Mouse (Mus musculus): ENCODE results near the gene Cldn9. TPM values are rescaled to one million over a fixed set of nuclear protein-coding genes. Genes with fewer than 3 reads are reported as not detected.
A peak's percentile ranks its signal among the peaks of the same experiment; 100 is the strongest.

Cldn9 gene
- under 1 TPM in 1 of 2 experiments, not detected in 1; 0.32 TPM for total RNA-seq (2021)

DNA sequence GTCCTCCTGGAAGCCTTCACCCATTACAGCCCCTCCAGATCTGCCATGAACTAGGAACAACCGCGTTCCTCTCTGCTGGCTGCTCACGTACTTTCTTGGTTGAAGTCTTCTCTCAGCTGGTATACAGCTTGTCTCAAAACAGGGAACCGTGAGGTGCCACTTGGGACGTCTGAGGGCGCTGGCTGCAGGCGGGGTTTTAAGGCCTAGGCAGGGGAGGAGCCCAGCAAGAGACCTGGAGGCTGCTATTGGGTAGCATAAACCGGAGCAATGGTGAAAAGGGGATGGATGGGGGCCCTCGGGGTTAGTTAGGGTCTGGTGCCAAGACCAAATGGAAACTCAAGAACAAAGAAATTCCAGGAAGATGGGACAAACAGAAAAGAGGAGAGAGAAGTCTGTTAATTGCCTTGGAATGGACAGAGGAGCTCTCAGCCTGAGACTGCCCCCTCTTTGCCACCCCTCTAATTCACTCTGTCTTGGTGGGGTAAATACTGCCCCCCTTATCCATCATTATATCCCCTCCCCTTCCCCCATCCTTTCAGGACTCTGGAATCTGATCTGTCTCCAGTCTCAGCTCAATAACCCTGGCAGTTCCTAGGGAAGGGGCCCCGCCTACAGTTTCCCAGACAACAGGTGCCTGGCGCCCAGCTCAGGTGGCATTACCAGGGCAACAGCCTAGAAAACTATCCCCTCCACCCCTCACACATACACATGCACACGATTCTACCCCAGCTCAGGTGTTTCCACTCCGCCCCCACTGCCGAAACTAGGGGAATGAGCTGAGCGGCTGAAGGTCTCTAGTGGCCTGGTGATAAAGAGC, at the start of gene Cldn9:
Cldn9 (minus strand) TSS at position 171 of the 817 bp plus-strand sequence.
- DNase-seq: no peak

GRCm38 (mm10) chr17:23730441-23730840, 46.6 kb upstream of the Cldn9 start:
- DNase-seq: no peak
- intact Hi-C loops (cut with DNase I): no loop called here

More for the DNA sequence above, at the start of gene Cldn9:
- intact Hi-C loops (cut with DNase I): no loop called here

GRCm38 (mm10) chr17:23726758-23727142, 42.9 kb upstream of the Cldn9 start:
- DNase-seq: peak; percentile 92
- intact Hi-C loops (cut with DNase I): no loop called here

GRCm38 (mm10) chr17:23725999-23726757, 42.4 kb upstream of the Cldn9 start, which contains the start of gene Pkmyt1:
TSS of gene Pkmyt1 (plus strand) at chr17:23726336.
- peak; percentile 96 for DNase-seq
- intact Hi-C loops (cut with DNase I): no loop called here

- DNase-seq: no peak
- intact Hi-C loops (cut with DNase I): no loop called here
Measured at GRCm38 (mm10) chr17:23725477-23725876, 41.7 kb upstream of the Cldn9 start.

DNA sequence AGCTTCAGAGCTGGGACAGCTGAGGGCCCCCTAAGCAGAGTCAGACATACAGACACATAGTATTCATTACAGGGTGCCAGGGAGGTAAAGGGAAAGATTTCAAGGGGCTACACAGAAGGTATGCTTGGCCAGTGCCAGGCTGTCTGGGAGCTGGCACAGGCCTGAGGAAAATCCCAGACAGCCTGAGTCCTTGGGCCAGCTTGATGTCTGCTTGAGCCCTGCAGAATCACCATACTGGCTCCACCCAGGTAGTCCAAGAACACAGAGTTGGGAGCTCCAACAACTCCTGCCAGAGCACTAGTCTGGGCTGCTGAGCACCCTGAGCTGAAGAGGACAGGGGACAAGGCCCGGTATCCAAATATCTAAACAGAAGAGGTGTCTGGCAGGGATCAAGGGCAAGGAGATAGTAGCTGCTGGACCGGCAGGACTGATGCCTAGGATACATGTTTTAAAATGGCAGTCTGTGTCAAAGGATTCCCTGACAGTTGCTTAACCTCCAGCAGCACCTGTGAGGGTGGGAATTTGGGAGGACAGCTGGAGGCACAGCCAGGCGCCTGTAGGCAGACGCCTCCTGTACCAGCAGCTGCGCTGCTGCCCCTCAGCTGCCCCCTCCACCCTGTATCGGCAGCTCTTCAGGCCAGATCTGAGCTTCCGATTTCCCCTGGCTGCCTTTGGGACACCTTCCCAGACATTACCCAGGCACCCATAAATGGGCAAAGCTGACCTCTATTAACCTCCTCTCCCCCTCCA, 38.7 kb upstream of the Cldn9 start, which contains the start of gene 1520401A03Rik:
1520401A03Rik (minus strand) TSS at position 408 of the 750 bp plus-strand sequence.
- intact Hi-C loops (cut with DNase I): no loop called here
- no peak for DNase-seq

GRCm38 (mm10) chr17:23721886-23722285, 38.1 kb upstream of the Cldn9 start:
- intact Hi-C loops (cut with DNase I): no loop called here

GRCm38 (mm10) chr17:23719455-23719854, 35.6 kb upstream of the Cldn9 start:
- intact Hi-C loops (cut with DNase I): no loop called here
- no peak for DNase-seq

More at GRCm38 (mm10) chr17:23721886-23722285, 38.1 kb upstream of the Cldn9 start:
- DNase-seq: no peak

DNA sequence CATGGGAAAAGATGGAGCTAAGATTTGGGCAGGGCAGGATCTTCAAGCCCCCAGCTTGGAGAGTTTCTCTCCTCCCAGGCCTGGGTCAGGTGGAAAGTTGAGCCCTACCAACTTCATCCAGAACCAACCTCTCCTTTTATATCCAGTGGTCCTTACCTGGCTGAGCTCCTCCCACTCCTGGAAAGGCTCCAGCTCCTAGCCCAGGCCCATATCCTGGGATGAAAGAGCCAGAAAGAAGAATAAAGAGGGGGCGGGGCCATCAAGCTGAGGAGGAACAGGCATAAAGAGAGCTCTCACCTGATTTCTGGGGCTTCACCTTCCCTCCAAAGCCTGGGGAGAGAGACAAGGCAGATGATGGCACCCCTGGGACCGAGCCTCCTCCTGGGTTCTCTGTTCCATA, 33.2 kb upstream of the Cldn9 start:
- DNase-seq: no peak
- intact Hi-C loops (cut with DNase I): no loop called here

- peak; percentile 82 for DNase-seq
- intact Hi-C loops (cut with DNase I): no loop called here
Measured at GRCm38 (mm10) chr17:23706212-23706611, 22.4 kb upstream of the Cldn9 start.

DNA sequence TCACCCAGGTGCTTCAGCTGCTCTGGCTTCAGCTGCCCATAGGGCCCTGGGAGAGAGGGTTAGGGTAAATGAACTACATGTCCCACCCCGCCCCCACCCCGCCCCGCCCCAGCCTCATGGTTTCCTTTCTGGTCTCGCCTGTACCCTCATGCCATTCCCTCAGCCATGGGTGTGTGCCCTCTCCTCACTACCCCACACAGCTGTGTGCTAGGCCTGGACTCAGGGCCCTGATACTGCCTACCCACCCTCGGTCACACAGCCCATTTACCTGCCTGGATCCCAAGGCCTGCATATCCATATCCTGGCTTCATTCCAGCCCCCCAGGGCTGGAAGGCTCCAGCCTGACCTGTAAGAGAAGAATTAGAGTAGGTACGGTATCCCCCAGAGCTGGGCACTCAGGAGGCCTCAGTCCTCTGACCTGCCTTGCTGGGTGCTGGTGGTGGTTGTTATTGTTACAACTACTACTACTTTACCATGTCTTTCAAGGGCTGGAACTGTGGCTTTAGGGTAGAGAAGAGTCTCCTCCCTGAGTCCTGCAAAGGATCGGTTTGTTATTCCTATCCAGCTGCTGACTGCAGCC, 21.8 kb upstream of the Cldn9 start:
- no peak for DNase-seq
- intact Hi-C loops (cut with DNase I): no loop called here

DNA sequence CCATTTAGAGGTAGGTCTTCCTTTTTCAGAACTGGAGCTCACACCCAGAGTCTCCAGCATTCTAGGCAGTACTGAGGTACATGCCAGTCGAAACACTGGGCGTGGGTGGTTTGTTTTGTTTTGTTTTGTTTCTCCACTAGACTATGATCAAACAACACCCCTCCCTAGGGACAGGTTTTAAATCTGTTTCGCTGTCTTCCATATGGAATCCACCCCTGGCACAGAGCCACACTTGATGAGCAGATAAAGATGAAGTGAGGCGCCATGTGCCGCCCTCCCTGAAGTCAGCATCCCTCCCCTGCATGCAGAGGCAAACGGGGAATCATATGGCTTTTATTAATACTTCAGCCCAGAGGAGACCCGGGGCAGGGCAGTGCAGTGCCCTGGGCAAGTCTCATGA, 20.9 kb upstream of the Cldn9 start:
- intact Hi-C loops (cut with DNase I): no loop called here
- peak; percentile 49 for DNase-seq

- intact Hi-C loops (cut with DNase I): no loop called here
- DNase-seq: no peak
Measured at GRCm38 (mm10) chr17:23703301-23703700, 19.5 kb upstream of the Cldn9 start.

- peak; percentile 94 for DNase-seq
- intact Hi-C loops (cut with DNase I): no loop called here
Measured at GRCm38 (mm10) chr17:23700079-23700478, 16.3 kb upstream of the Cldn9 start.

DNA sequence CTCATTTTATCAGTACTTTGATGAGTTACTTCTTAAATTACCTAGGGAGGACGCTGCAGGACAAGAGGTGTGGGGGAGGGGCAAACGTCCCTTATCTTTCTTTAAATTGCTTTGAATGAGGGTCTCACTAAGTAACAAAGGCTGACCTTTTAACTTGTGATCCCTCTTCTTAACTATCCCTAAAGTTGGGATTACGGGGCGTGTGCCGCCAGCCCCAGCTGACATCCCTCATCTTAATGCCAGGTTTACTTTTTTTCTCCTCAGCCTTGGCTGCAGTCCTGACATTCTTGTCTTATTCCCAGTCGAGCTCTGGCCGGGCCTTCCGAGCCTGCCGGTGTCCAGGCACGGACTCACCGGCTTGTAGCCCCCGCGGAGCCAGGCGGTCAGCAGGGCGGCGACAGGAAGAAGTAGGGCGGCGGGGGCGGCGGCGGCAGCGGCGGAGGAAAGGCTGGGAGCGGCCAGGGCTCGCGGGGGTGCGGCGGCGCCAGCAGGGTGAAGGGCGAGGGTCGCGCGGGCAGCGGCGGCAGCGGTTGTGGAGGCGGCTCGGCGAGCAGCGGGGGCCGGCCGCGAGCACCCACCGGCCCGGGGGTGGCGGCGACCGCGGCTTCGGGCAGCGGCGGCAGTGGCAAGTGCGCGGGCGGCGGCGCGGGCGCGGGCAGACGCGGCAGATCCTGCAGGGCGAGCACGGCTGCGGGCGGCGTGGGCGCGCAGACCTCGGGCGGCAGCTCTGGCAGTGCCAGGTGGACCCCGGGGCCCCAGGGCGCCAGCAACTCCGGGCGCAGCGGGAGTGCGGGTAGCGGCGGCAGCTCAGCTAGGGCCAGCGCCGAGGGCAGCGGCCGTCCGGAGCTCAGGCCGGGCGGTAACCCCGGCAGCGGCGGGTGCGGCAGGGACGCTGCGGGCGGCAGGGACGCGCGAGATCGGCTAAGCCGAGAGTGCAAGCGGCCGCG, 15.6 kb upstream of the Cldn9 start:
- intact Hi-C loops (cut with DNase I): no loop called here
- DNase-seq: peak; percentile 18

DNA sequence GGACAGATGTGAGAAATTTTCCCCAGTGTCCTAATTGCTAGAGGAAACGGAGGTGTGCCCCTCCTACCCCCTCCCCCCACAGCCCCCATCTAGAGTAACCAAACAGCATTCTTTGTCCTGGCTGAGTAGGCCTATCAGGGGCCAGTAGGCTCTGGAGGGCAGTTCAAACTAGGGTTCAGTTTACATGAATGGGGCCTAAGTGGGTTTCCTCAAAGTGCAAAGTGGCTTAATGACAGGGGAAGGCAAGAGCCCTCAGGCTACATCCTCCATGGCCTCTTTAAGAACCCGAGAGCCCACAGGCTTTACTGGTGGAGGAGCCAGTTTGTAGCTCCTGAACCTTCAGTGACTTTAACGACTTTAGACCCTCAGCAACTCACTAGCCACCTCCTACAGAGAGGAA, 12.0 kb upstream of the Cldn9 start:
- intact Hi-C loops (cut with DNase I): no loop called here

GRCm38 (mm10) chr17:23694491-23694890, 10.7 kb upstream of the Cldn9 start:
- no peak for DNase-seq
- intact Hi-C loops (cut with DNase I): no loop called here

More for the DNA sequence above, 12.0 kb upstream of the Cldn9 start:
- DNase-seq: no peak

GRCm38 (mm10) chr17:23683226-23683625, 600 bp downstream of the Cldn9 start:
- intact Hi-C loops (cut with DNase I): no loop called here
- no peak for DNase-seq

GRCm38 (mm10) chr17:23682530-23682929, 1.3 kb downstream of the Cldn9 start:
- intact Hi-C loops (cut with DNase I): no loop called here
- DNase-seq: no peak
